Mouse (Mus musculus) heart, embryonic 12.5 days (tissue): Measurements from ENCODE around the gene Nbeal2. TPM values are rescaled to one million over a fixed set of nuclear protein-coding genes. Genes with fewer than 3 reads are reported as not detected.

Experiments
- ATAC-seq: fragments of 200-750 bp; cut with Nextera tagmentation; 2 replicates; pipeline ENCODE4 v1.8.0; 2017; ENCODE audit warnings: moderate TSS enrichment, moderate library complexity; ENCODE audit not compliant: insufficient number of reproducible peaks, low FRiP score
- H3K27ac ChIP-seq: fragments of 300-500 bp; sonication (generic); 2 replicates; pipeline ENCODE4 v1.5.1; 2016; ENCODE audit warnings: mild to moderate bottlenecking, moderate library complexity; ENCODE audit not compliant: poor library complexity, severe bottlenecking
- H3K27me3 ChIP-seq: fragments of 300-500 bp; sonication (generic); replicated peaks from 2 replicates; pipeline ENCODE4 v1.6.1; 2016; ENCODE audit warnings: mild to moderate bottlenecking, moderate library complexity
- H3K36me3 ChIP-seq: fragments of 300-500 bp; sonication (generic); 2 replicates; pipeline ENCODE4 v1.6.1; 2016; ENCODE audit warnings: mild to moderate bottlenecking, moderate library complexity
- H3K4me1 ChIP-seq: fragments of 300-500 bp; sonication (generic); replicated peaks from 2 replicates; pipeline ENCODE4 v1.6.1; 2016; ENCODE audit warnings: mild to moderate bottlenecking
- H3K4me2 ChIP-seq: fragments of 300-500 bp; sonication (generic); 2 replicates; pipeline ENCODE4 v1.6.1; 2016; ENCODE audit warnings: mild to moderate bottlenecking, moderate library complexity
- H3K4me3 ChIP-seq: fragments of 300-500 bp; sonication (generic); 2 replicates; pipeline ENCODE4 v1.5.1; 2016; ENCODE audit warnings: mild to moderate bottlenecking
- H3K9ac ChIP-seq: fragments of 300-500 bp; sonication (generic); 2 replicates; pipeline ENCODE4 v1.6.1; 2016; ENCODE audit warnings: mild to moderate bottlenecking, moderate library complexity
- H3K9me3 ChIP-seq: fragments of 300-500 bp; sonication (generic); replicated peaks from 2 replicates; pipeline ENCODE4 v1.6.1; 2016; ENCODE audit warnings: mild to moderate bottlenecking, moderate library complexity
- WGBS: fragments of 180-500 bp; shearing (Covaris S2); methylation state at CpG from one replicate; pipeline ENCODE4 v1.1.7; 2016; 5-methylcytosine and 5-hydroxymethylcytosine counted together
- polyA plus RNA-seq: library from polyadenylated mRNA; unstranded; fragments of >200 nt; fragmentation: Nextera tagmentation; extraction: Ambion mirVana; gene quantifications from 2 replicates; pipeline ENCODE4 v1.2.1, GENCODE M21; 2016

Gene Nbeal2
- 1.9 and 2.4 TPM in 2 replicates for polyA plus RNA-seq

GRCm38 (mm10) chr9:110653655-110654461 is at the start of gene Nbeal2:
Gene Nbeal2 (minus strand): TSS chr9:110654161.
- Histone ChIP-seq H3K27ac (peak within 1 kb of the TSS; percentile 61), H3K9ac (peak within 1 kb of the TSS; percentile 64), H3K4me3 (peak within 1 kb of the TSS; percentile 63), H3K9me3 (no peaks in the 10 kb centered on the region), H3K27me3 (0 out of 2 replicates have a peak, but pooled peaks cover 15% of the 10 kb centered on the region), H3K4me2 (peak within 1 kb of the TSS; percentile 93), H3K36me3 (no peaks in the 10 kb centered on the region), H3K4me1 (peaks cover 46% of the 10 kb centered on the region)
- under 1% methylated on average over 73 of the region's 75 CpGs for WGBS
- ATAC-seq: peak; percentile 92

- peaks cover 22% of the 10 kb centered on the region for H3K36me3 ChIP-seq
- H3K4me3 ChIP-seq: no peak overlapping the region
- H3K9me3 ChIP-seq: no peaks in the 10 kb centered on the region
- H3K9ac ChIP-seq: no peak overlapping the region
- no peak overlapping the region for H3K4me2 ChIP-seq
- no peaks in the 10 kb centered on the region for H3K27me3 ChIP-seq
- H3K4me1 ChIP-seq: peaks cover 10% of the 10 kb centered on the region
- ATAC-seq: no peak
- H3K27ac ChIP-seq: no peak overlapping the region
- 37% methylated on average over 1 of the region's 1 CpGs for WGBS
Measured at GRCm38 (mm10) chr9:110702848-110703247, 48.9 kb upstream of the Nbeal2 start.

- ATAC-seq: no peak
- peaks cover 17% of the 10 kb centered on the region for H3K4me1 ChIP-seq
- WGBS: 84% methylated on average over 11 of the region's 12 CpGs
Measured at GRCm38 (mm10) chr9:110701114-110702032, 47.4 kb upstream of the Nbeal2 start.

GRCm38 (mm10) chr9:110699574-110699973 is 45.6 kb upstream of the Nbeal2 start:
- peaks cover 29% of the 10 kb centered on the region for H3K4me1 ChIP-seq
- H3K4me3 ChIP-seq: no peak overlapping the region
- no peak overlapping the region for H3K27ac ChIP-seq
- 73% methylated on average over 3 of the region's 3 CpGs for WGBS
- H3K4me2 ChIP-seq: no peak overlapping the region
- no peaks in the 10 kb centered on the region for H3K27me3 ChIP-seq
- H3K9ac ChIP-seq: no peak overlapping the region
- no peak for ATAC-seq
- no peaks in the 10 kb centered on the region for H3K9me3 ChIP-seq
- H3K36me3 ChIP-seq: peaks cover 16% of the 10 kb centered on the region

More at GRCm38 (mm10) chr9:110701114-110702032, 47.4 kb upstream of the Nbeal2 start:
- Histone ChIP-seq H3K9ac (no peak overlapping the region), H3K27me3 (no peaks in the 10 kb centered on the region), H3K27ac (no peak overlapping the region), H3K4me3 (no peak overlapping the region), H3K9me3 (no peaks in the 10 kb centered on the region), H3K36me3 (peaks cover 20% of the 10 kb centered on the region; the same call in 1 of the 2 replicates), H3K4me2 (no peak overlapping the region)

GRCm38 (mm10) chr9:110697465-110697864 is 43.5 kb upstream of the Nbeal2 start:
- H3K36me3 ChIP-seq: peaks cover 27% of the 10 kb centered on the region
- H3K4me1 ChIP-seq: peaks cover 20% of the 10 kb centered on the region
- 73% methylated on average over 3 of the region's 3 CpGs for WGBS

GRCm38 (mm10) chr9:110696427-110696826 is 42.5 kb upstream of the Nbeal2 start:
- no peaks in the 10 kb centered on the region for H3K9me3 ChIP-seq
- H3K4me2 ChIP-seq: no peak overlapping the region
- no peak overlapping the region for H3K4me3 ChIP-seq
- H3K4me1 ChIP-seq: peaks cover 19% of the 10 kb centered on the region
- H3K27ac ChIP-seq: no peak overlapping the region
- no peak overlapping the region for H3K9ac ChIP-seq
- H3K36me3 ChIP-seq: peaks cover 24% of the 10 kb centered on the region
- H3K27me3 ChIP-seq: no peaks in the 10 kb centered on the region
- 91% methylated on average over 5 of the region's 5 CpGs for WGBS
- no peak for ATAC-seq

More at GRCm38 (mm10) chr9:110697465-110697864, 43.5 kb upstream of the Nbeal2 start:
- no peak for ATAC-seq
- no peak overlapping the region for H3K9ac ChIP-seq
- H3K27ac ChIP-seq: no peak overlapping the region
- no peak overlapping the region for H3K4me3 ChIP-seq
- no peaks in the 10 kb centered on the region for H3K9me3 ChIP-seq
- H3K4me2 ChIP-seq: no peak overlapping the region
- no peaks in the 10 kb centered on the region for H3K27me3 ChIP-seq

- Histone ChIP-seq H3K27ac (no peak overlapping the region), H3K4me3 (no peak overlapping the region), H3K4me1 (peaks cover 19% of the 10 kb centered on the region), H3K9me3 (no peaks in the 10 kb centered on the region), H3K36me3 (peaks cover 18% of the 10 kb centered on the region), H3K4me2 (no peak overlapping the region), H3K27me3 (no peaks in the 10 kb centered on the region), H3K9ac (0 out of 2 replicates have a peak overlapping the region, but pooled peaks have one; percentile 16)
- WGBS: 76% methylated on average over 4 of the region's 4 CpGs
- ATAC-seq: no peak
Measured at GRCm38 (mm10) chr9:110695165-110695755, 41.3 kb upstream of the Nbeal2 start.

- Histone ChIP-seq H3K4me1 (peaks cover 30% of the 10 kb centered on the region), H3K9me3 (no peaks in the 10 kb centered on the region), H3K27me3 (no peaks in the 10 kb centered on the region), H3K27ac (no peak overlapping the region), H3K4me3 (no peak overlapping the region), H3K9ac (no peak overlapping the region), H3K36me3 (peaks cover 11% of the 10 kb centered on the region), H3K4me2 (no peak overlapping the region)
- no peak for ATAC-seq
- WGBS: 91% methylated on average over 8 of the region's 8 CpGs
Measured at GRCm38 (mm10) chr9:110689261-110689779, 35.4 kb upstream of the Nbeal2 start.

- H3K4me1 ChIP-seq: peaks cover 44% of the 10 kb centered on the region
- H3K27me3 ChIP-seq: no peaks in the 10 kb centered on the region
- WGBS: 91% methylated on average over 2 of the region's 2 CpGs
- H3K4me2 ChIP-seq: no peak overlapping the region
- peaks cover 6% of the 10 kb centered on the region; the same call in 1 of the 2 replicates for H3K36me3 ChIP-seq
- no peak overlapping the region for H3K27ac ChIP-seq
- no peaks in the 10 kb centered on the region for H3K9me3 ChIP-seq
- no peak for ATAC-seq
- H3K9ac ChIP-seq: no peak overlapping the region
- H3K4me3 ChIP-seq: no peak overlapping the region
Measured at GRCm38 (mm10) chr9:110687846-110688245, 33.9 kb upstream of the Nbeal2 start.

- Histone ChIP-seq H3K4me1 (peaks cover 48% of the 10 kb centered on the region), H3K36me3 (no peaks in the 10 kb centered on the region), H3K4me3 (no peak overlapping the region), H3K4me2 (no peak overlapping the region), H3K9ac (no peak overlapping the region), H3K27me3 (no peaks in the 10 kb centered on the region), H3K9me3 (no peaks in the 10 kb centered on the region), H3K27ac (no peak overlapping the region)
- WGBS: 60% methylated on average over 5 of the region's 5 CpGs
- ATAC-seq: no peak
Measured at GRCm38 (mm10) chr9:110687061-110687460, 33.1 kb upstream of the Nbeal2 start.
